In the genomic region with DNA sequence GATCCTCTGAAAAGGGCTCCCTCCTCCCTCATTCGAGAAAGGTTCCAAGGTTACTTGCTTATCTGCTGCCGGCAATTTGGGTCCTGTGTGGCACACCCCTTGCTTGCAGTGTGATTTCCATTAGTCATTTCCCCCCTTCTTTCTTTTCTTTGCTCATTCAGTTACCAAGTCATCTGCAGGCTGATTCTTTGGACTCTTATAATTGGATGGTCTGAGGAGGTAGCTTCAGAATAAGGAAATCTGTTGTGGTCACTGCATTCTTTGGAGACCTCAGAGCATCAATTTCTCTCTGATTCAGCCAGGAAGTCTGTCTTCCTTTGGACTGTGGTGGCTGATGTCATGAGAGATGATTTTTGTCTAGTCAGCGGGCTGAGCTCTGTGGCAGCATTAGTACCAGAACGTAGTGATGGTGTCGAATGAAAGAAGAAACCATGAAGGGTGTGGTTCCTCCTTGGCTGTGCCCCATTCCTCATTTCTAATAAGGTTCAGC, we compare ENCODE assay signal across 11 mouse cellular contexts.
DNase-seq lines count a peak whose midpoint lies in the region; ATAC-seq lines count a peak whose summit lies in the region.
"Had no signal": no experiment of that assay in that cellular context is flagged by ENCODE, and none has a peak within 500 bp of the region (broad histone marks: within the 10 kb centered on the region; RNA-seq: fewer than 3 reads in every experiment).

No protein-coding gene starts in this region.

- peak; percentile 13 for DNase-seq in kidney, adult 9 months
- DNase-seq in Muller cell, postnatal 12 days (ENCODE audit: inconsistent ontology term), result peak; percentile 50
- no peak for DNase-seq in embryonic facial prominence, embryonic 10.5 days (ENCODE audit: low spot score)
- no peak for DNase-seq in adrenal gland, adult 8-10 months
- no peak for DNase-seq in kidney, adult 11 months
- DNase-seq: cerebellum, postnatal 36 days; gastrocnemius, postnatal 10 days; kidney, postnatal 10 days; lung, postnatal 10 days had no signal

- no peak overlapping the region for H3K4me2 ChIP-seq in kidney, embryonic 15.5 days
- 0 out of 2 replicates have a peak overlapping the region, but pooled peaks have one; percentile 14 for H3K4me2 ChIP-seq in liver, embryonic 12.5 days

- no peaks in the 10 kb centered on the region for H3K36me3 ChIP-seq in kidney, embryonic 15.5 days
- H3K36me3 ChIP-seq in liver, embryonic 12.5 days, result no peaks in the 10 kb centered on the region
- no peaks in the 10 kb centered on the region for H3K36me3 ChIP-seq in embryonic facial prominence, embryonic 10.5 days (replicated peaks)

- 0 out of 2 replicates have a peak, but pooled peaks cover 2% of the 10 kb centered on the region for H3K4me1 ChIP-seq in kidney, embryonic 15.5 days
- peaks cover 16% of the 10 kb centered on the region for H3K4me1 ChIP-seq in liver, embryonic 12.5 days
- no peaks in the 10 kb centered on the region for H3K4me1 ChIP-seq in embryonic facial prominence, embryonic 10.5 days

- WGBS in kidney, embryonic 15.5 days, result 76% methylated on average over 5 of the region's 5 CpGs
- 17% methylated on average over 5 of the region's 5 CpGs for WGBS in liver, embryonic 12.5 days (ENCODE audit: insufficient replicate concordance)
- 84% methylated on average over 5 of the region's 5 CpGs for WGBS in embryonic facial prominence, embryonic 10.5 days

- no peak overlapping the region for H3K9ac ChIP-seq in kidney, embryonic 15.5 days
- no peak overlapping the region for H3K9ac ChIP-seq in liver, embryonic 12.5 days

- H3K27ac ChIP-seq in kidney, embryonic 15.5 days, result no peak overlapping the region
- no peak overlapping the region for H3K27ac ChIP-seq in liver, embryonic 12.5 days
- H3K27ac ChIP-seq in embryonic facial prominence, embryonic 10.5 days (replicated peaks), result no peak overlapping the region

- no peak overlapping the region for H3K4me3 ChIP-seq in kidney, embryonic 15.5 days (replicated peaks)
- H3K4me3 ChIP-seq in liver, embryonic 12.5 days, result no peak overlapping the region
- no peak overlapping the region for H3K4me3 ChIP-seq in embryonic facial prominence, embryonic 10.5 days

- no peak for ATAC-seq in kidney, embryonic 15.5 days (replicated peaks; ENCODE audit: low FRiP score)
- ATAC-seq in liver, embryonic 12.5 days, result peak; percentile 64

- H3K9me3 ChIP-seq in kidney, embryonic 15.5 days (replicated peaks), result no peaks in the 10 kb centered on the region
- no peaks in the 10 kb centered on the region for H3K9me3 ChIP-seq in liver, embryonic 12.5 days (replicated peaks)
- H3K9me3 ChIP-seq in embryonic facial prominence, embryonic 10.5 days, result no peaks in the 10 kb centered on the region

- H3K27me3 ChIP-seq in kidney, embryonic 15.5 days, result no peaks in the 10 kb centered on the region
- H3K27me3 ChIP-seq in liver, embryonic 12.5 days (replicated peaks), result no peaks in the 10 kb centered on the region
- no peaks in the 10 kb centered on the region for H3K27me3 ChIP-seq in embryonic facial prominence, embryonic 10.5 days (replicated peaks; ENCODE audit: low read depth, poor library complexity, severe bottlenecking)

Comparison
In these comparisons a context has a peak if more than half of its experiments do, and no peak if none do; other contexts are left out.
1. DNase-seq: peak in kidney, adult 9 months (single experiment) and Muller cell, postnatal 12 days (single experiment); none in embryonic facial prominence, embryonic 10.5 days (single experiment), adrenal gland, adult 8-10 months (single experiment) and kidney, adult 11 months (single experiment).